Mouse (Mus musculus) gastrocnemius, adult 18-20 months (tissue): Measurements from ENCODE around the gene Gla. TPM values are rescaled to one million over a fixed set of nuclear protein-coding genes. Genes with fewer than 3 reads are reported as not detected.
A peak's percentile ranks its signal among the peaks of the same experiment; 100 is the strongest.
"Not testable (repeated sequence)": the region's sequence is repeated elsewhere in the genome, so short reads cannot be mapped to it uniquely, and the experiment has no call there.

Experiments used
- DNase-seq: peaks from one replicate; pipeline ENCODE4 v3.0.0; 2021; ENCODE audit warnings: low spot score
- total RNA-seq, 2 experiments: library from RNA; stranded (reverse); gene quantifications; 2 replicates each; pipeline ENCODE4 v1.2.3; 2021

Gene Gla
- total RNA-seq, 2 experiments from 2014 or later, result 2.0 to 2.2 TPM

DNA sequence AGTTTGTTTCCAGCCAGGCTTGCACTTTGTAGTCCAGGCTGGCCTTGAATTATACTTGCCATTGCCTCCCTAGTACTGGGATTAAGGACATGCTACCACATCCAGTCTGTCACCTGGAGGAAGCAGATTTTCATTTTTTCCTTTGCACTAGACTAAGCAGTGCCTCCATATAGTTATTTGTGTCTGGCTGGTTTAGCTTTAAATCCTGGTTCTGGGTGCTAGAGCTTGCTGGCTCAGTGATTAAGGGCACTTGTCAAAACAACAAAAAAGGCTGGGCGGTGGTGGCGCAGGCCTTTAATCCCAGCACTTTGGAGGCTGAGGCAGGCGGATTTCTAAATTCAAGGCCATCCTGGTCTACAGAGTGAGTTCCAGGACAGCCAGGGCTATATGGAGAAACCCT lies 11.9 kb downstream of the Gla start:
- no peak for DNase-seq

DNA sequence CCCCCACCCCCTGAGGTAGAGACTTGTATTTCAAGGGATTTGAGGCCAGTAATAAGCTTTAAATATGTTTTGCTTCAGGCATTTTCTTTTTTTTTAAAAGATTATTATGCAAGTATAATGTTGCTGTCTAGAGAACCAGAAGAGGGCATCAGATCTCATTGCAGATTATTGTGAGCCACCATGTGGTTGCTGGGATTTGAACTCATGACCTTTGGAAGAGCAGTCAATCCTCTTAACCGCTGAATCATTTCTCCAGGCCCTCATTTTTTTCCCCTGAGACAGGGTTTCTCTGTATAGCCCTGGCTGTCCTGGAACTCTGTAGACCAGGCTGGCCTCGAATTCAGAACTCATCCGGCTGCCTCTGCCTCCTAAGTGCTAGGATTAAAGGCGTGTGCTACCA lies 12.7 kb downstream of the Gla start:
- no peak for DNase-seq

DNA sequence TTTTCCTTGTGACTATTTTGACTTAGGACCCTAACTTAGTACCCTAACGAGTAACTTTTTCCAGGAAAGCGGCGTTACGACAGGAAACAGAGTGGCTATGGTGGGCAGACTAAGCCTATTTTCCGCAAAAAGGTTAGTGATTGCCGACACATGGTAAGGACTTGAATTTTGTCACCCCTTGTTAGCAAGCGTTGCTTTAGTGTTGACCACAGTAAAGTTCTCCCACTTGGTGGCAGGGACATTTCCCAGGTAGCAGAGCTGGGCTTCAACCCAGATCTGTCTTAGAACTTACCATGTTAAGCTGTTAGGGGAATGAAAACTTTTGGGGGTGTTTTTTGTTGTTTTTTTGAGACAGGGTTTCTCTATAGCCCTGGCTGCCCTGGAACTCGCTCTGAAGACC lies 14.5 kb downstream of the Gla start:
- no peak for DNase-seq

DNA sequence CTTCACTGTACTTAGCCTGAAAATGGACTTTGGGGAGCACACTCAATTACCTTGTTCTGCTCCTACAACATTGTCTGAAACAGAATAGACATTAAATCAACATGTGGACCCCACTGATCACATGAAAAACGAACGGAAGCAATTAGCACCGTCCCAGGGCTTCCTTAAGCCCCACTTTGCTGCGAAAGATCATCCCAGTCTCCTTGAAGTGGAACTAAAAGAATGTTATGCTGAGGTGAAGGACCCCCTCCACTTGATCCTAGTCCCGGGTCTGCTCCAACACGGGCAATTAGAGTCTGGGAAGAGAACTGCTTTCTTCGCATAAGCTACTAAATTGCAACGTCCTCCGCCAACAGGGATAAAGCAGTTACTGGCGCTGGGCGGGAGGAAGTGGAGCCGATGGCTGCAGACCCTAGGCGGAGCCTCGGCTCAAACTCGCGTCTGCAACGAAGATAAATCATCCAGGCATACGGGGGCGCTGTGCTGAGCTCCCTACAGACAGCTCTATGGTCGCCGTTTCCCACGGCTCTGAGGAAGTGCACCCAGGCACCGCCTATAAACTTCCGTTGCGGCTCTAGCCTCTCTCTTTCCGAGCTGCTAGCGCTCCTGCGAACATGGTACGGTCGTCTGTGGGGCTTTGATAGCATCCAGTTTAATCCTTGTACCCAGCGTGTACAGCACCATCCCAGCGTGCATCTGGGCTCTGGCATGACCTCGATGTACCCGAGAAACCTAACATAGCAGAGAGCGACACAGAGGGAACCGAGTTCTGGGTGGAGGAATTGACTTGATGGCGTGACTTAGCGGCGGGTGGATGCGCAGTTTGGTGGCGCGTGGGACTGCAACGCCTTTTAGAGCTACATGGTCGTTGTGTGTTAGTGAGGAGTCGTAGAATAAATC lies 15.6 kb downstream of the Gla start, which contains the start of gene Rpl36a:
Gene Rpl36a (plus strand): TSS at position 552 of the 900 bp plus-strand sequence.
- peak; percentile 87 for DNase-seq

DNA sequence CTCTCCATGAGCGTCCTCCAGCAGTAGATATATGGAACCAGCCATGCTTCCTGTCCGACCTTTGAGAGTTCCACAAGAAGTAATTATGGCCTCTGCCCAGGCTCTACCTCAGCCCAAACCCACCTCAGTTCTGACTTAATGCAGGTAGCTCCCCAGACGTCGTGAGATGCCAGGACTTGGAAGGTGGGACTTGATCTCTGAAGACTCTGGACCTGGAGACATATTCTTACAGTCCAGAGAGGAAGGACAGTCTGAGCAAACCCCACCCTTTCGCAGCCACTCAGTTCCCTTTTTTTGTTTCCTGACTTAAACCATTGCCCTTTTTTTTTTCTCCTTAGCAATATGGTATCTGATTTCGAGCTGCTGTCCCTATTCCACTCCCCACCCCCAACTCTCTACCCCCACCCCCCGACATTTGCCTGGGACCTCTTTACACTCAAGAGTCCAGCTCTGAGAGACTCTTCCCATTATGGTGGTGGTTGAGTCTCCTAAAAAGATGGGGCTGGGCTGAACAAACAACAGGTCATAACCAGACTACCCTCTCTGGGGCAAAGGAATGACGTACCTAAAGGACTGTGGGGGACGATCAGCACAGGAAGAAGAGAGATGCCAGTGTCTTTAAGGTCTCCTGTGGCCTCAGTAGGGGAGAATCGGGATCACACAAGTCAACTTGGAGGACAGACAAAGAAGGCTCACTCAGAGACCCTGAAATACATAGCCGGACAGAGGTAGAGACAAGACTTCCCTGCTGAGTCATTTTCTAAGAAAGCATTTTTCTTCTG lies 17.8 kb downstream of the Gla start, which contains the start of gene Btk:
Gene Btk (minus strand): TSS at position 683 of the 782 bp plus-strand sequence.
- no peak for DNase-seq

DNA sequence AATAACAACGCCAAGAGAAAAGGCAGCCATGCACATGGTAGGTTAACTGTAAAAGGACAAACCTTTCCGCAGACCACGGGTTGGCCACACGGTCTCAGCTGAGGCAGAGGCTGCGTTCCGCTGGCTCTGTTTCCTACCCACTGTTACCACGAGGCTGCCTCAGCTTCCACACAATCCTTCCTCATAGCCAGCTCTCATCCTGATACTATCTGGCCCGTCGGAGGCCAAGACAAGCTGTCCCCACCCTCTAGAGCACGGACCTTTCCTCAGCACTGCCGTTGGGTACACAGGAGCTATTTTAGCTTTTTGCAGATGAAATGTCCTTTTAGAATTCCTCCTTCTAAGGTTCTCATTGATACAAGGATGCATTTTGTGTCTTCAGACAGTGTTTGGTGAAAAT lies 18.7 kb downstream of the Gla start:
- DNase-seq, result no peak

DNA sequence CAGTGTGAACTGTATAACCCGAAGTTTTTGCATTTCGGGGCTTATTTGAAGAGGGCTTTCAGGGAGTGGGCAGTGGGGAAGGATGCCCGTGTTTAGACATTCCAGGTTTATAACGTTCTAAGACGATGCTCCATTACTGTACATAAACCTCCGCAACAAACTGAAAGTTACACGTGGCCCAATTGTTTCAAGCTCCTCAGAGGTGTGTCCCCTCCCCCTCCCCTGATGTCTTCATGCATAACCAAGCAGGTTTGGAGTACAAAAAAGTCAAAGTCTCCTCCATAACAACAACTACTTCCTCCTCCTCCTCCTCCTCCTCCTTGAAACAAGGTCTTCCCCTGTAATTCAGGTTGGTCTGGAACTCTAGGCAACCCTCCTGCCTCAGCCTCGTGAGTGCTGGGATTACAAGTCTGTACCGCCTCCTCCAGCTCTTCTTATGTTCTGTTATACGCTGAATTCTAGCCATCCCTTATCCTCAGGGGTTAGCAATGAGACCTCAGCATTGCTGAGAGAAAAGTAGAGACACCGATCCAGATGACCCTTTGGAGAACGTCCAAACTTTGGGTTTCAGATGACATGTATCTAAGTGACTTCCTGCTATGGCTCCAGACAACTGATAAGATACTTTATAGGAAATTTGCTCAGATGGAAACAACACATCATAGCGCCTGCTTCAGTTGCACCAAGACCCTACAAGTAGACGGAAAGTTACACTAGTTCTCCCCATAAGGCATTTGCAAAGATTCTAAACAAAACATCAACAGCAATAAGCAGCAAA lies 20.2 kb downstream of the Gla start:
- DNase-seq, result no peak

DNA sequence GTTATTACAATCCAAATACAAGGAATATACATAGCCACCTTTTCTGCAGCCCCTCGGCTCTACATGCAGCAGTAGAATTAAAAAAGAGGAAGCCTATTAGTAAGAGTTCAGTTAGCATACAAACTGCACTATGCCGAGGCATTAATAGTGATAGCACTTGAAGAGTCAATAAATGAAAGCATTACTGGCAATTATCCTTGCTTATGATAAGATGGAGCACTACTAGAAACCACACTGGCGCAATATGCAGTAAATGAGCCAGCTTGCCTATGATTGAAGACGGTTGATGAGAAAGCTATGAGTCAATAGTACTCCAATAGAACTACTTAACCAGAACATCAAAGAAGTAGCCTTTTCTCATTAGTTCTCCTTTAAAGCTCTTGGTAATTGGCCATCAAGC lies 23.0 kb downstream of the Gla start:
- DNase-seq, result no peak

DNA sequence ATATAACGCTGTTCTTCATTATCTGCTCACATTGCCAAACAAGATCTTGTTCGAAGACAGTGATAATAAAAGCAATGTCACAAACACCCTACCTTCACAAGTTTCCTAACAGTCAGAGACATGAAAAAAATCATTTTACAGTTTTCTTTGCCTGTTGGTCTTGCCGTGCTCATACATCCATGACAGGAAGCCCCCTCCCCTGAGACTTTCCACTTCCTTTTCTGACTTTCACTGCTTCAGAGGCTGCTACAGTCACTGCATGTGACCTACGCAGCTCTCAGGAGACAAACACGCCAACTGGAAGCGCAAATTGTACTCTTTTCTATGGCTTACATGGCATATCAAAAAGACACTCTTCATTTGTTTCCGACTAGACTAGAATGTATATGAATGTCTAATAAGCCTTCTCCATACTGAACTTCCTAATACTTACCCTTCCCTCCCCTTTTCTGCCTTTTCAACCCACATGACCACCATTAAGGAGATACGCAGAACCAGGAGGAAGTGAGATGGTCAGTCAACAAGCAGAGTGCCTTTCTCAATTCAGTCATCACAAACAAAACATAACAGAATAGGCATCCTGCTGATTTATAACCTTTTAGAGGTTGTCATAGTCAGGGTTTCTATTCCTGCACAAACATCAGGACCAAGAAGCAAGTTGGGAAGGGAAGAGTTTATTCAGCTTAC lies 34.2 kb downstream of the Gla start:
- DNase-seq, result no peak

DNA sequence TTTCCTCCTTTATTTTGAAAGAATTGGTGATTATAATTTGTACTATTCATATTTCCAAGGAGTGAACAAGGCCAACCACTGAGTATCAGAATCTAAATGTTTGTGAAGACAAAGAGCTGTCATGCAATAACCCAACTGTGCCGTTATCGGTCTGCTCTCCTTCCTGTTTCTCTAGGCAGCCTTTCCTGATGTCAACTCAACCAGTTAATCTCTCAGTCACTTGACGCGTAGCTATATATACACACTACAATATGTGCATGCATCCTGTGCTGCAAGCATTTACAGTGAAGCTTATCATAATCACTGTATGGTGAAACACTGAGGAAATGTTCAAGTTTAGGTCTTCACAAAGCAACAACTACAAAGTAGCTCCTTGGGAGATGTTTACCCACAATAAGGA lies 36.6 kb downstream of the Gla start:
- DNase-seq, result no peak

DNA sequence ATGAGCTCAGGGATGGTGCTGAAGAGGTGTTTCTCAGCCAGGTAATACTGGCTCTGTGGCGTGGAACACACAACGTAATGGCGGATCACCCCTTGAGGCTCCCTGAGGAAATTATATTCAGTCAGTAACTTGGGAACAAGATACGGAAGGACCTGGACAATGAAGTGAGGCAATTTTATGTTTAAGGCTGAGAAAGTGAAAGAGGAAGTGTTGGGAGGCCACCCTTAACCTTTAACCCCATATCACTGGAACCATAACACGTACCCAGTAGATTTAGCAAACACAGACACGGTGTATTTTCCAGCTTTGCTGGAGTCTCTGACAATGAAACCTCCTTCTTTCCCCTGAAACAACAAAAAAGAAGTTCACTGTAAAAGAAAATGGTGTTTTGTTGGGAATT lies 46.5 kb downstream of the Gla start:
- DNase-seq, result no peak

DNA sequence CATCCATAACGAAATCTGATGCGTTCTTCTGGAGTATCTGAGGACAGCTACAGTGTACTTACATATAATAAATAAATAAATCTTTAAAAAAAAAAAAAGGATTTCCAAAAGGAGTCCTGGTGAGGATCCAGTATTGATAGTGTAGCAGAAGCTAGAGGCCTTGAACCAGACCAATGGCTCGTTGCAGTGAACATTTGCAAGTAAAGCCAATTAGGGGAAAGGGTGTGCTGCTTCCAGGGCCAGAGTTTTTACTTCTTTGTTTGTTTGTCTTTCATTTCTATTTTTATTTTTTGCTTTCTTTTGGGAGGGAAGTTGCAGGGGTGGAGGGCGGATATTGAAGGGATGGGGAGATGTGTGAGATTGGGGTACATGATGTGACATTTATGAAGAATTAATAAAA lies 47.6 kb downstream of the Gla start:
- DNase-seq, result no peak

DNA sequence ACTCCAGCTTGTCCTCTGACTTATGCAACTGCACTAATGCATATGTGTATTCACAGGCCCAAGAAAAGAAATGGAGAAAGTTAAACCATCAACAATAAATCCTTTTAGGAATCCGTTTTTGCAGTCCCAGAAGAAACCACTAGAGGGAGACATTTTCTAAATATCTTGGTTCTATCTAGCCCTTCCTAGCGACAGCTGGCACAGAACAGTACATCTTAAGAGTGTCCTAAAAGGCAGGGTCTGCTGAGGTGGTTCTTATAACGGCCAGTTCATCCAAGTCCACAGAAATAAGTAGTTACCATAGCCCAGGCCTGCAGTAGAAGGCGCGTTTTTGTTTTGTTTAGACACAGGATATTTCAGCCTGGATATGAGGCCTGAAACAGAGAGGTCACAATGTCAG lies 50.0 kb downstream of the Gla start:
- peak; percentile 32 for DNase-seq

DNA sequence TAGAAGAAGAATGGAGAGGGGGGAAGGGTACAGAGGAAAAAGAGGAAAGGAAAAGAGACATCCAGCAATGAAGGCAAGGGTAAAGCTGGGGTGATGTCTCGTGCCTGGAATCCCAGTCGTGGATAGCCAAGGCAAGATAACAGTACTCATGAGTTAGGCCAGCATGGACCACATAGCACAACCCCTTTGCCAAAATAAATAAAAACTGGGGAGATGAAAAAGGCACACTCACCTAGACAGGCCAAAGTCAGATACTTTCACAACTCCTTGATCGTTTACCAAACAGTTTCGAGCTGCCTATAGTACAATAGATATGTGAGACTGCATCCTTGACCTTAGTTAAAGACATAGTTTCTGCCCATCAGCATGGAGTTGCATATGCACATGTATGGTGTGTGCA lies 53.6 kb downstream of the Gla start:
- no peak for DNase-seq

DNA sequence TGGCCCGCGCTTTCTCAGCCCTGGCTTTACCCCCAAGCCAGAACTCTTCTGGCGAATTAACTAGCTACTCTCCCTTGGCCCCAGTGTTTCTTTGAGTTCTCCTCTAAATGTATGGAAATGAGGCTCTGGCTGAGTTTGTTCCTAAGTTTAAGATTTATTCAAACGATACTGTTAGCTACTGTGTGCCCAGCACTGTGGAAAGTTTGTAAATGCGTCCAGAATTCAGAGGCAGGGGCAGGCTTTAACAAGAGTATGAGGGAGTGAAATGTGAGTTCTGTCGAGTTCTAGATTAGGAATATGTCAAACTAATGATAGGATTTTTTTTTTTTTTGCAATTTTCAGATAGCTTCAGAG lies 59.0 kb downstream of the Gla start:
- no peak for DNase-seq

DNA sequence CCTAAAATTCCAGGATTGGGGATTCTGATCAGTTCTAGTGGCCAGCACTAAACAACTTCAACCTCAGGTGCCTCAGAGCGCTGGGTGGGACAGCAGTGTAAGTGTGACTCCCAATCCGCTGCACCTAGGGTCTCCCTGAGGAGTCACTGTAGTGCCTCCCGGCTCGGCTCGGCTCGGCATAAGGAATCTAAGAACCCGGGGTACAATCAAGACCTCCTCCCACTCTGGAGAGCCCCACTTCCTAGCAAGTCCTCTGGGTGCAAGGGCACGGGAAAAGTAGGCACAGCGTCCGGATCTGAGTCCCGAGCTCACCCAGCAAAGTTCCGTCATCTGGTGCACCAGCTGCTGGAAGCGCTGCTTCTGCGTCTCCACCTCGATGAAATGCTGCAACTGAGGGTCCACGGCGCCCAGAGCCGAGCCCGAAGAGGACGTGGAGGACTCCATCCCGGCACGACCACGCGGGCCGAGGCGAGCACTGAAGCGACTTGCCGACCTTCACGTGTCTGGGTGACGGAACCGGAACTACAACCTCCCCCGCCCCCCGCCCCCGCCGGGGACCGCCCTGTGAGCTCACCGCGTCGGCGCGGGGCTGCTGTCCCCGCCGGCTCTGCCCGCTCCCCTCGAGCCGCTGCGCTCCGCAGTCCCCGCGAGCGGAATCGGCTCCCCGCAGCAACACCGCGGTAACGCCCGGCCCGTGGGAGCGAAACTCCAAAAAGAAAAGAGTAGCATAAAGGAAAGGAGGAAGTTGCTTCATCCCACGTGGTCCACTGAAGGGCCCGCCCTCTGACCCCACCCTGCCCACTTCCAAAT lies 59.6 kb downstream of the Gla start, which contains the start of gene Timm8a1:
Gene Timm8a1 (minus strand): TSS at position 721 of the 810 bp plus-strand sequence.
- DNase-seq, result peak; percentile 45

DNA sequence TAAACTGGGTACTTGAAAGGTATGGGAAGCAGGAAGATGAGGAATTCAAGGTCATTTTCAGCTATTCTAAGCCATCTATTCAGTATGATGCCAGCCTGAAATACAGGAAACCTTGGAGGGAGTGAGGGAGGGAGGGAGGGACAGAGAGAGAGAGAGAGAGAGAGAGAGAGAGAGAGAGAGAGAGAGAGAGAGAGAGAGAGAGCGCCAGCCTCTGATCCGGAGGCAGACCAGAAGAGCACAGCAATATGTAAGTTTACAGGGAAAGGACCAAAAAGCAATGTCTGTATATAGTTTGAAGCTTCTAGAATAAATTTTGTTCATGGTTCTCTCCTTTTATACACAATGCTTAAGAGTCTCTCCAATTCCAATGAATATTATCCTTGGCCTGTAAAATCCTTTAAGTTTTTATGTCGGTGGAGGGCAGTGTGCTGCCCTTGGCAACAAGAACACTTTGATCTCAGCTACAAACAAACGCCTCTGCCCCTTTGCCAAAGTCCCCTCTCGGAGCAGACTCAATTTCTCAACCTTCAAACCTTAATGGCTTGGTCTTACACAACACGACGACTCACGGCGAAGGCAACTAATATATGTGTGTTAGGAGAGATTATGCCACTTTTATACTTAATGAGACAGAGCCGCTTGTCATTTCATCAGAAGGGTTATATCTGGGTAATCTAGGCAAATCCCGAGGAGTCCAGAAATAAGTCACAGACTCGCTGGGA lies 60.4 kb downstream of the Gla start:
- DNase-seq, result no peak

DNA sequence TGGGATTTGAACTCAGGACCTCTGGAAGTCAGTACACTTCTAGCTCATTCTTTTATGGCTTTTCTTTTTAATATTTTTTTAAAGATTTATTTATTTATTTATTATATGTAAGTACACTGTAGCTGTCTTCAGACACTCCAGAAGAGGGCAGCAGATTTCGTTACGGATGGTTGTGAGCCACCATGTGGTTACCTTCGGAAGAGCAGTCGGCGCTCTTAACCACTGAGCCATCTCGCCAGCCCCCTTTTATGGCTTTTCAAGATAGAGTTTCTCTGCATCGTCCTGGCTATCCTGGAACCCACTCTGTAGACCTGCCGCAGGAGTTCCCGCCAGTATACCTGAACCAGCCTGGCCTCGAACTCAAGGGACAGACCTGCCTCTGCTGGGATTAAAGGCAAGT lies 61.1 kb downstream of the Gla start:
- not testable (repeated sequence) for DNase-seq
